Mouse (Mus musculus): ENCODE results near the gene Il27. TPM values are rescaled to one million over a fixed set of nuclear protein-coding genes. Genes with fewer than 3 reads are reported as not detected.
A peak's percentile ranks its signal among the peaks of the same experiment; 100 is the strongest.

The Il27 gene
- polyA plus RNA-seq, 1 experiment, result not detected

DNA sequence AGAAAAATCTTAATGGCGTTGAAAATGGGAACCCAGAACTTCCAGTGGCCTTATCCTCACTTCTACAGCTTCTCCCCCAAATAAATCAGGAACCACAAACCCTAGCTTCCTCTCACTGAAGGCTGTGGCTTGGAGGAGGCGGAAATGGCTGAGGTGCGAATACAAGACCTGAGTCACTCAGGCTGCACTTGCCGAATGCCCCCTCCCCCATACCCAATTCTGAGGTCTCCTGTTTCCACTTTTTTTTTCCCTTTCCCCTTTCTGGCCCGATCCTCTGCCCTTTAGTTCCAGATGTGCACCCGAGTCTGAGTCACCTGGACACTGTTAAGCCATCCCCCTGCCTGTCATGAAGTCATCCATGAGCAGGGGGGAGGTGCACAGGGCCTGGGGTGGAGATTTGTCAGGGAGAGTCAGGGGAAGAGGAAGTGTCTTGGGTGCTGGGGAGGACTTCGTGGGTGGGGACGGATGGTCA lies 10.2 kb downstream of the Il27 start, which contains the start of gene Apobr:
Gene Apobr (plus strand): TSS at position 437 of the 472 bp plus-strand sequence.
- Histone ChIP-seq H3K4me3 (ENCODE audit: insufficient read depth, low read length) (no peak within 1 kb of the TSS), H3K4me1 (ENCODE audit: control insufficient read depth, insufficient read depth, low read length) (0 out of 2 replicates have a peak, but pooled peaks cover 7% of the 10 kb centered on the region), H3K27ac (ENCODE audit: insufficient read depth, low read length) (peak within 1 kb of the TSS; percentile 9; the same call in 1 of the 2 replicates)
- TF ChIP-seq POLR2A (IDR thresholded peaks at IDR 0.05; ENCODE audit: low read depth, low read length) (no peak), CTCF (IDR thresholded peaks at IDR 0.05; ENCODE audit: borderline replicate concordance, insufficient read depth, low read length) (no peak)

DNA sequence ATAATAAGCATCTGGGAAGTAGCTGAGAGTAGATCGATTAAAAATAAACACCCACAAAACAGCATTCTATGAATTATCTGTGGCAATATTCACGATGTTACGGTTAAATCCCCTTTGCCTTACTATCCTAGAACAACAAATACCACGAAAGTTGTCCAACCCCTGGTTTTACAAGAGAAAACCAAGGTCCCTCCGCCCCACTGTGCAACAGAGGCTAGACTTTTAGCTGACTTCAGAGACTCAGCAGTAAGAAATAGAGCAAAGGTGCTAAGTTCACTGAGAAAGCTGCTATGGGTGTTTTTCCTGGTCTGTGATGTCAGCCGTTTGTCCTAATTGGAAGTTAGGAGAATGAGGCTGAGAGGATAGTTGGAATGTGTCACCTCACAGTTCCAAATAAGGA lies 11.0 kb downstream of the Il27 start:
- H3K4me3 ChIP-seq (ENCODE audit: insufficient read depth, low read length), result peak overlapping the region; percentile 53; the same call in 1 of the 2 replicates
- TF ChIP-seq POLR2A (IDR thresholded peaks at IDR 0.05; ENCODE audit: low read depth, low read length), result no peak
- TF ChIP-seq CTCF (IDR thresholded peaks at IDR 0.05; ENCODE audit: borderline replicate concordance, insufficient read depth, low read length), result no peak
- H3K27ac ChIP-seq (ENCODE audit: insufficient read depth, low read length), result no peak overlapping the region; the same call in 1 of the 2 replicates
- H3K4me1 ChIP-seq (ENCODE audit: control insufficient read depth, insufficient read depth, low read length), result 0 out of 2 replicates have a peak, but pooled peaks cover 7% of the 10 kb centered on the region

DNA sequence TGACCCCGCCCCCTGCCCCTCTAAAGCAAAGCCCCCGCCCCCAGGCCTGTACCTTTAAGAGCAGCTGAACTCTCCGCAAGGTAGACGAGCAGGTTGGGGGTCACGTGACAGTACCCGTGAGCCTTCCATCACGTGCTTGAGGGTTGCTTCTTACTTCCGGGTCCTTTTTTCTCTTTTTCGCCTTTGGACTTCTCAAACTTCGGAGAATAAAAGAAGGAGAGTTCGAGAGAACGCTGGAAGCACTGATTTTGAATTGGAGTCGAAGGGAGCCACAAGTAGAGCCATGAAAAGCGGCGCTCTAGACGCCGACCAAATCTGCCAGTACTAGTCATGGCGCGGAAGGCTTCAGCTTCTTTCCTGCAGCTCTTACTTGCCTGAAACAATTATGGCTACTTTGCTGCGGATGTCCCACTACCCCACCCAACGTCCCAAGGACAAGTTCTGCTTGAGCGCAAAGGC lies 11.5 kb downstream of the Il27 start:
- TF ChIP-seq POLR2A (IDR thresholded peaks at IDR 0.05; ENCODE audit: low read depth, low read length), result peak; percentile 45
- TF ChIP-seq CTCF (IDR thresholded peaks at IDR 0.05; ENCODE audit: borderline replicate concordance, insufficient read depth, low read length), result no peak
- Histone ChIP-seq H3K4me1 (ENCODE audit: control insufficient read depth, insufficient read depth, low read length) (0 out of 2 replicates have a peak, but pooled peaks cover 7% of the 10 kb centered on the region), H3K27ac (ENCODE audit: insufficient read depth, low read length) (peak overlapping the region; percentile 74; the same call in 1 of the 2 replicates), H3K4me3 (ENCODE audit: insufficient read depth, low read length) (peak overlapping the region; percentile 53)

DNA sequence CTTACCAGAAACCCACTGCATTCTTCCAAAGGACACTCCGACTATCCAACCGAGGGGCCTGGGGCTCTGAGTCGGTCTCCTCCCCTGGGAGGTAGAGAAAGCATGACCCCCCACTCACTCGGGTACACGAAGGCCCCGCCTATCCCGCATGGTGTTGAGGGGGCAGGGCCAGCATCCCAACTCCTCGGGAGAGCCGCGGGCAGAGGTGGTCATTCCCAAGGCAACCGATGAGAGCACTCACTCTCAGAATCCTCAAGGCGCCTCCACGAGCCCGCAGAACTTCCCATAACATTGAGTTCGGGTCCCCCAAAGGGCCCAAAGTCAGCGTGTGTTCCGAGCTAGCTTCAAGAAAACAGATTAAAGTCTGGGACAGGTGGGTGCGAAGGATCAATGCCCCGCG lies 12.0 kb downstream of the Il27 start:
- Histone ChIP-seq H3K27ac (ENCODE audit: insufficient read depth, low read length) (no peak overlapping the region), H3K4me1 (ENCODE audit: control insufficient read depth, insufficient read depth, low read length) (0 out of 2 replicates have a peak, but pooled peaks cover 7% of the 10 kb centered on the region), H3K4me3 (ENCODE audit: insufficient read depth, low read length) (peak overlapping the region; percentile 17)
- TF ChIP-seq CTCF (IDR thresholded peaks at IDR 0.05; ENCODE audit: borderline replicate concordance, insufficient read depth, low read length) (no peak), POLR2A (IDR thresholded peaks at IDR 0.05; ENCODE audit: low read depth, low read length) (0 out of 2 replicates have a peak, but pooled peaks have one; percentile 17)

DNA sequence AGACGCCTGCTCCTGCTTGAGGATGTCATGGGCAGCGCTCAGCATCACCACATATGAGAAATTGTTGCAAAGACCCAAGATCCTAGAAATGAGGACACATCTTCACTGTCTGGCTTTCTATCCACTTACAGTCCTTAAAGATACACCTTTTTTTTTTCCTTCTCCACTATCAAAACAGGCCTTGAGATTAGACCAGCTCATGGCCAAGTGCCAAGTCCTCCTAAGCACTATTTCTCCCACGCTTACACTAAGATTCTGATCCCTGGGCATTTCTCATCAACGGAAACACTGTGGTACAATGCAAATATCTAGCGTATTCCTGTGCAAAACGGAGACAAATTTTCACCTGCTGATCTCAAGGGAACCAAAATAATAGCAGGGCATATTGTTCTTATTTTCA lies 13.1 kb downstream of the Il27 start:
- 0 out of 2 replicates have a peak, but pooled peaks cover 7% of the 10 kb centered on the region for H3K4me1 ChIP-seq (ENCODE audit: control insufficient read depth, insufficient read depth, low read length)
- no peak overlapping the region for H3K27ac ChIP-seq (ENCODE audit: insufficient read depth, low read length)
- TF ChIP-seq CTCF (IDR thresholded peaks at IDR 0.05; ENCODE audit: borderline replicate concordance, insufficient read depth, low read length) (no peak), POLR2A (IDR thresholded peaks at IDR 0.05; ENCODE audit: low read depth, low read length) (no peak)
- no peak overlapping the region for H3K4me3 ChIP-seq (ENCODE audit: insufficient read depth, low read length)

DNA sequence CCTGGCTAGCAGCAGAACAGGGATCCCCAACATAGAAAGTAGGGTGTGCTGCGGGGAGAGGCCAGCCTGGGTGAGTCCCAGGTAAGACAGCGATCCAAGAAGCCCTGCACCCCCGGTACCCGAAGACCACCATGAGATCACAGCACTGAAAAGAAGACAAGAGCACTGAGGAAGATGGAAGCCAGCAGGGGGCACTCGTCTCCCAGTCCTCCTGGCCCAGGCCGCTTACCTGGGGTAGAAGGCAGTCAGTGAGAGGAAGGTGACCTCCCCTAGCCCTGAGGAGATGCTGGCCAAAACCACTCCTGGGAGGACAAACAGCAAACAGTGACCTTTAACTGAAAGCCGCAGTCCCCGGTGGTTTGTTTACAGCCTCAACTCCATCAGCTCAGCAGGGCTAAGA lies 15.6 kb downstream of the Il27 start:
- TF ChIP-seq CTCF (IDR thresholded peaks at IDR 0.05; ENCODE audit: borderline replicate concordance, insufficient read depth, low read length), result peak; percentile 67; the same call in 1 of the 2 replicates
- TF ChIP-seq POLR2A (IDR thresholded peaks at IDR 0.05; ENCODE audit: low read depth, low read length), result no peak
- Histone ChIP-seq H3K4me3 (ENCODE audit: insufficient read depth, low read length) (no peak overlapping the region), H3K4me1 (ENCODE audit: control insufficient read depth, insufficient read depth, low read length) (0 out of 2 replicates have a peak, but pooled peaks cover 4% of the 10 kb centered on the region)

DNA sequence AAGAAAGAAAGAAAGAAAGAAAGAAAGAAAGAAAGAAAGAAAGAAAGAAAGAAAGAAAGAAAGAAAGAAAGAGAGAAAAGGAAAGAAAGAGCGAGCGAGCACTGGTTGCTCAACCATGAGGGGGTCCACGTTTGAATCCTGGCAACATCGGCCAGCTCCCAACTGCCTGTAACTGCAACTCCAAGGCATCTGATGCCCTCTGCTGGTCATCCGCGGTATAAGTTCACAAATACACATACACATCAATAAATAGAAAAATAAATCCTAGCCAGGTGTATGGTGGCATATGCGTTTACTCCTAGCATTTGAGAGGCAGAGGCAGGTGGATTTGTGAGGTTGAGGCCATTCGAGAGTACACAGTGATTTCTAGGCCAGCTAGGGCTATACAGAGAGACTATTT lies 17.8 kb downstream of the Il27 start:
- Histone ChIP-seq H3K4me3 (ENCODE audit: insufficient read depth, low read length) (no peak overlapping the region), H3K4me1 (ENCODE audit: control insufficient read depth, insufficient read depth, low read length) (no peaks in the 10 kb centered on the region), H3K27ac (ENCODE audit: insufficient read depth, low read length) (no peak overlapping the region)
- TF ChIP-seq CTCF (IDR thresholded peaks at IDR 0.05; ENCODE audit: borderline replicate concordance, insufficient read depth, low read length) (peak; percentile 51; the same call in 1 of the 2 replicates), POLR2A (IDR thresholded peaks at IDR 0.05; ENCODE audit: low read depth, low read length) (no peak)

More for the DNA sequence above, 15.6 kb downstream of the Il27 start:
- H3K27ac ChIP-seq (ENCODE audit: insufficient read depth, low read length), result no peak overlapping the region

DNA sequence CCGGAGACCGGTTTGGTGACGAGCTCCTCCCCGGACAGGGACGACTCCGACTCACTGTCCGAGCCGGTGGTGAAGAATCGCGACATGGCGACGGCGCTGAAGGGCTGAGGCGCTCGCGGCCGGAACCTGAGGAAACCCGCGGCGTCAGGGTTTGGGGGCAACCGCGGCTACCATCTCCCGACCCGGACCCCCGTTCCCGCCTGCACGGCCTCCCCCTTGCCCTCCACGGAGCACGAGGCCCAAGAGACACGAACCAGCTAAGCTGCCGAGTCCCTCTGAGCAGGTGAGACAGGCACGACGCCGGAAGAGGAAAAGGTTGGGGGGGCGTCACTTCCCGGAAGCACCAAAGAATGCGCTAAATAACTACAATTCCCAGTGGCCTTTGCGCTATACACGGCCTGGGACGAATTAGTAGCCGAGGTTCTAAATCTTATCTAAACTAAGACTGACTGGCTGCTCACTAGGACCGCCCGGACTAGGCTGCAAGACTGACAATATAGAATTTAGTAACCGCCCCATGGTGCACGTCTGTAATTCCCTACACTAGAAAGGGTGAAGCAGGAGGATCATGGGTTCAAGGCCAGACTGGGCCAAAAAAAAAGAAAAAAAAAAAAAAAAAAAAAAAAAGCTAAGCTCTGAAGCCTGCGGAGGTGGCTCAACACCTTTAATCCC lies 28.5 kb downstream of the Il27 start, which contains the start of gene Eif3c:
Gene Eif3c (minus strand): TSS at position 318 of the 672 bp plus-strand sequence.
- TF ChIP-seq POLR2A (IDR thresholded peaks at IDR 0.05; ENCODE audit: low read depth, low read length) (peak; percentile 92), CTCF (IDR thresholded peaks at IDR 0.05; ENCODE audit: borderline replicate concordance, insufficient read depth, low read length) (no peak)

DNA sequence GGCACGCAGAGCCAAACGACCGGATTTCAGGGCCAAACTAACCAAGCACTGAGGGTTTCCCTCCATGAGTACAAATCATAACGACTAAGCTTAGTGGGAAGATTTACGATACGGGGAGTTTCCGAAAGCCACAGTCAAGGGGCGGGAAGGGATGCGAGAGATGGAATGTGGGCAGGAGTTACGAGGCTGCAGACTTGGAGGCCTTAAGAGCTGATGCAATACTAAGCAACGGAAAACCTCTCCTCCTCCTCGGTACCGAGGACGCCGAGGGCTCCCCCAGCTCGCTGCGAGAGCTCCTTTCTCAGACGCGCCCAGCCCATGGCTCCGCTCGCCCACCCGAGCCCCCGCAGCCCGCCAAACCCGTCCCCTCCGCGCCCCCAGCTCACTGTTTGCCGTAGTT lies 29.0 kb downstream of the Il27 start:
- TF ChIP-seq POLR2A (IDR thresholded peaks at IDR 0.05; ENCODE audit: low read depth, low read length) (peak; percentile 84), CTCF (IDR thresholded peaks at IDR 0.05; ENCODE audit: borderline replicate concordance, insufficient read depth, low read length) (no peak)

More for the DNA sequence above, 28.5 kb downstream of the Il27 start, which contains the start of gene Eif3c:
- Histone ChIP-seq H3K27ac (ENCODE audit: insufficient read depth, low read length) (peak within 1 kb of the TSS; percentile 93), H3K4me1 (ENCODE audit: control insufficient read depth, insufficient read depth, low read length) (0 out of 2 replicates have a peak, but pooled peaks cover 3% of the 10 kb centered on the region), H3K4me3 (ENCODE audit: insufficient read depth, low read length) (peak within 1 kb of the TSS; percentile 70)

More for the DNA sequence above, 29.0 kb downstream of the Il27 start:
- 0 out of 2 replicates have a peak, but pooled peaks cover 3% of the 10 kb centered on the region for H3K4me1 ChIP-seq (ENCODE audit: control insufficient read depth, insufficient read depth, low read length)
- H3K27ac ChIP-seq (ENCODE audit: insufficient read depth, low read length), result peak overlapping the region; percentile 93
- peak overlapping the region; percentile 70 for H3K4me3 ChIP-seq (ENCODE audit: insufficient read depth, low read length)

Measured in embryonic fibroblast, embryonic 13.5 days (primary cell).